Mouse (Mus musculus): Measurements from ENCODE around the gene Aipl1. TPM values are rescaled to one million over a fixed set of nuclear protein-coding genes. Genes with fewer than 3 reads are reported as not detected.

Aipl1 gene
- polyA plus RNA-seq, 1 experiment from 2014 or later, result 0.18 TPM

DNA sequence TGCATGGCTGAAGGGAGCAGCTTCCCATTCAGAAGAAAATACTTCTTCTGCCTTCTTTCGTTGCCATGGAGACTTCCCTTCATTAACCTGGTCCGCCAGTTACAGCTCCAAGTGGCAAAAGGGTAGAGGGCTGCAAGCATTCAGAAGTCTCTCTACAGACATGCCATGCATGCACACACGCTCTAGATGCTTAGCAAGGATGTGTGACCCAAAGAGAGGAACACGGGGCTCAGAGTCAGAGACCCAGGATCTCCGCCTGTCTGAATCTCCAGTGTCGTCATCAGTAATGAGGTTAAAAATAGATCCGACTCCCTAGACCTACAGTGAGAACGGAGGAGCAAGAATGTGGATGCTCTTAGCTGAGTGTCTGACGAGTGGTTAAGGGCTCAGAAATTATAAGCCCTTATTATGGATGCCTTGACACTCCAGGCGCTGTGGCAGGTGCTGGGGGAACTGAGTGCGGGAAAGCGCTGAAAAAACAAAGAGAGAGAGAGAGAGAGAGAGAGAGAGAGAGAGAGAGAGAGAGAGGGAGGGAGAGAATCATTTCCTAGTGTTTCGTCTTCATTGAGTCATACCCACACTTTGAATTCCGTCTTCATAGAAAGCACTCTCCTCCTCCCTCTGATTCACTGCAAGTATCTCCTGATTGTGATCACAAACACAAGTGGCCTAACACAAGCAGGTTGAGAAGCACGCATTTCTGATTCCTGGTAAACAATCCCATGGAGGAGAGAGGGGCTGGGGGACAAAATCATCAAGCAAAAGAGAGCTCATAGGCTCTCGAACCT is 2.5 kb upstream of the Aipl1 start:
- ChIA-PET CTCF (interaction anchor here (1.2 to 6.7 kb wide), 3 partner anchors 12 to 186 kb away, joined by 3 to 59 read pairs (median 12); no protein-coding TSS in a partner anchor), POLR2A (interaction anchor here (0.6 kb wide), 1 partner anchor 176 kb away, joined by 3 read pairs; no protein-coding TSS in a partner anchor)
- ATAC-seq (no peak), DNase-seq (ENCODE audit: low read depth, low spot score) (no peak)
- no peaks in the 10 kb centered on the region for H3K27me3 ChIP-seq
- in situ Hi-C loops (cut with MboI; ENCODE audit: low pct_unique_long_range_greater_than_20kb), result loop anchor here (25.0 kb wide), 1 partner anchor 1027 kb away; the partner anchor contains the start of genes Derl2, Dhx33 and Mis12
- no peak for TF ChIP-seq CTCF (IDR thresholded peaks at IDR 0.05)

DNA sequence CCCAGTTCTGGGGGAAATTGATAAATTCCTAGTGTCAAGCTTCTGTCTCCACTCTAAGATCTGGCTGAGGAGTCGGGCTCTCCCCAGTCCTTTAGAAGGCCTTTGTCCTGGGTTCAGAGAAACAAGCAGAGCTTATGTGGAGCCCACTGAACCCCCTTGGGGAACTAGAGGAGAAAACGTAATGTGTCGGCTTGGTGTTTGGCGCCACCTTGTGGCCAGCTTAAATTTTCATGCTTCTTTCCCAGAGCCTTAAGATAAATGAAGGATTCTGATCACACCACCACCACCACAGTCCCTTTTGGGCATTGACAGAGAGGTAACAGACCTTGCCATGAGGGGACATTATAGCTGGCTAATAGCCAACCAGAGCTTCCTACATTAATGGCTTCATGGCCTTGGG is 687 bp upstream of the Aipl1 start:
- in situ Hi-C loops (cut with MboI; ENCODE audit: low pct_unique_long_range_greater_than_20kb), result loop anchor here (25.0 kb wide), 1 partner anchor 1026 kb away; the partner anchor contains the start of genes Derl2, Dhx33 and Mis12
- POLR2A ChIA-PET, result no interaction called here
- ATAC-seq, result no peak
- no peak for TF ChIP-seq CTCF (IDR thresholded peaks at IDR 0.05)
- no peaks in the 10 kb centered on the region for H3K27me3 ChIP-seq
- CTCF ChIA-PET, result interaction anchor here (2.1 to 6.7 kb wide), 4 partner anchors 9 to 14 kb away, joined by 4 to 59 read pairs (median 9); no protein-coding TSS in a partner anchor
- DNase-seq (ENCODE audit: low read depth, low spot score), result no peak

DNA sequence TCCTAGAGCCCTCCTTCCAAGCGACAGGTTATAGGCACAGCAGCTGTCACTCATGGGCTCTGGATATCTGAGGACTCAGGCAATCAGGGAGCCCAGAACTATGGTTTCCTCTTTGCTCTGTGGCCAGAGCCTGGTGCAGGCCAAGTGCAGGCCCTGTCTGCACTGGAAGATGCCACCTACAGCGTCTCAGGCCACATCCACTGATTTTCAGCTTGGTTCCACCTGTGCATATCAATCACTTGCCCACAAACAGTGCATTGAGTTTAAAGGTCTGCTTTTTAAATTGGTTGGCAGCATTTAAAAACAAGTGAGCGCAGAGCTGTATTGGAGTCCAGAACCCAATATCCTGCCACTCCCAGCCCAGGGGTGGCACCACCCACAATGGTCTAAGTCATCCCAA is 4.7 kb downstream of the Aipl1 start:
- ChIA-PET CTCF (interaction anchor here (1.2 kb wide), 1 partner anchor 9 kb away, joined by 4 read pairs; no protein-coding TSS in a partner anchor), POLR2A (no interaction called here)
- peaks cover 3% of the 10 kb centered on the region for H3K27me3 ChIP-seq
- TF ChIP-seq CTCF (IDR thresholded peaks at IDR 0.05), result no peak
- ATAC-seq (no peak), DNase-seq (ENCODE audit: low read depth, low spot score) (no peak)
- in situ Hi-C loops (cut with MboI; ENCODE audit: low pct_unique_long_range_greater_than_20kb), result loop anchor here (25.0 kb wide), 1 partner anchor 1020 kb away; the partner anchor contains the start of genes Derl2, Dhx33 and Mis12

DNA sequence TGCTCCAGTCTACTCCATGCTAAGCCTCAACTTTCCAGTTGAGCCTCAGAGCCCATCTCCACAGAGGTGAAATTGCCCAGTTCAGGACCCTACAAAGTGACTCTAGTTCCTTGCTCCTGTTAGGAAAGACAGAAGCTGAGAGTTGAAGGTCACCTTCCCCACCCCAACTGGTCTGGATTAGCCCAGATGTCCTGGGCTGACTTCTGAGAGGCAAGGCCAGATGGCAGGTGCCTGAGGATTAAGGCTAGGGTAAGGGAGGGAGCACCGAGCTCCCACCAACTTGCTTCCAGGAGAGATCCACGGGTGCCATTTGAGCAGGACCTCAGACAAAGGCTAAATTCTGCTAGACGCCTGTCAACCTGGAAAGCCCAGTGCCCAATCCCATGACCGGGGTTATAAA is 5.2 kb downstream of the Aipl1 start:
- in situ Hi-C loops (cut with MboI; ENCODE audit: low pct_unique_long_range_greater_than_20kb), result loop anchor here (25.0 kb wide), 1 partner anchor 1020 kb away; the partner anchor contains the start of genes Derl2, Dhx33 and Mis12
- ChIA-PET CTCF (interaction anchor here (1.2 kb wide), 1 partner anchor 8 kb away, joined by 4 read pairs; no protein-coding TSS in a partner anchor), POLR2A (no interaction called here)
- peaks cover 3% of the 10 kb centered on the region for H3K27me3 ChIP-seq
- DNase-seq (ENCODE audit: low read depth, low spot score) (no peak), ATAC-seq (no peak)
- no peak for TF ChIP-seq CTCF (IDR thresholded peaks at IDR 0.05)

DNA sequence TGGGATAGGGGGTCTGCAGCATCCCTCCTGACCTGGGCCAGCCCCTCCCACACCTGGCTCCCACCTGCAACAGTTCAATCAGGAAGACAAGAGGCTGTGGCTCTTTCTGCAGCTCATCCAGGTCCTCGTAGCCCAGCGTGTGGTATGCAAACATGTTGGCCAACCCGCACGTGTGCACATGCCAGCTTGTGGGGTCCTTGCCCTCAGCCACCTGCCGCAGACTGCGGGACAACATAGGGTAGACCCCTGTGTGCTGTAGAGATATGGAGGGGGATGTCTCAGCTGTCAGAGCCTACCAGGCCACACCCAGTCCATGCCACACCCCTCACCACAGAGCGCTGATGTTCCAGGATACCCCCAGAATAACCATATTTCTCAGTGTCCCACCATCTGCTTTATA is 6.0 kb downstream of the Aipl1 start:
- TF ChIP-seq CTCF (IDR thresholded peaks at IDR 0.05), result no peak
- H3K27me3 ChIP-seq, result peaks cover 3% of the 10 kb centered on the region
- CTCF ChIA-PET, result no interaction called here
- DNase-seq (ENCODE audit: low read depth, low spot score), result no peak
- no peak for ATAC-seq
- in situ Hi-C loops (cut with MboI; ENCODE audit: low pct_unique_long_range_greater_than_20kb), result loop anchor here (25.0 kb wide), 1 partner anchor 1019 kb away; the partner anchor contains the start of genes Derl2, Dhx33 and Mis12
- POLR2A ChIA-PET, result no interaction called here

DNA sequence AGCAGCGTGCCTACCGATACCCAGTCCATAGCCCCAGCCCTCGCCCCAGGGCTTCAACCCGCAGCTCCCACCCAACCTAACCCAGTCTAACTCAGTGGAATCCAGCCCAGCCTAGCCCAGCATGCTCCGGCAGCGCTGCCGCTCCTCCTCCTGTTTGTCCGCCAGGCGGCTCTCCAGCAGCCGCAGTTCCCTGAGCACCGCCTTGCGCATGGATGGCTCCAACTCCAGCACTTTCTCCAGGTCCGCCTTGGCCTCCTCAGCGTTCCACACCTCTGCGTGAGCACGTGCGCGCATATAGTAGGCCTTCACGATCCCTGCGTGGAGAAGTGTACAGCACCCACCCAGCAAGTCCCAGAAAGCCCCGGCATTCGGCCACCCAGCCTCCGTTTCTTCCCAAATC is 8.2 kb downstream of the Aipl1 start:
- ChIA-PET POLR2A (no interaction called here), CTCF (interaction anchor here (7.7 kb wide), 1 partner anchor 11 kb away, joined by 59 read pairs; the partner anchor contains the start of genes Aipl1 and Pimreg)
- DNase-seq (ENCODE audit: low read depth, low spot score) (no peak), ATAC-seq (no peak)
- H3K27me3 ChIP-seq, result peaks cover 3% of the 10 kb centered on the region
- in situ Hi-C loops (cut with MboI; ENCODE audit: low pct_unique_long_range_greater_than_20kb), result loop anchor here (10.0 to 25.0 kb wide), 2 partner anchors 174 to 1017 kb away; partner anchors contain the start of genes Derl2, Dhx33 and Mis12
- TF ChIP-seq CTCF (IDR thresholded peaks at IDR 0.05), result no peak

DNA sequence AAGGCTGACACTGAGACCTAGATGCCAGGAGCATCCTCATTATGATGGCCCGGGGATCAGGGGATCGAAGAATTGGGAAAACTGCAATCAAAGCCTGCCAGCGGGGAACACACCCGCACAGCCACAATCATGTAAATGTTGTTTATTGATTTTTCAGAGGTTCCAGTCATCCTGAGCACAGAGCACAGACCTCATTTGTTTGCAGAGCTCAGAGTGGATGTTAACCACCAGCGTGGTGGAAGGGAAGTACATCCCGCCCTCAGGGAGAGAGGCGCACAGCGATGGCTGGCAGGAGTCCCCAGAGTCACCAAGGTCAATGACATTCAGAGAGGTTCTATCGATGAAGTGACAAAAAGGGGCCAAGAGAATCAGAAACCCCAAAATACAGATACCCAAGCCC is 9.5 kb downstream of the Aipl1 start:
- no peak for TF ChIP-seq CTCF (IDR thresholded peaks at IDR 0.05)
- in situ Hi-C loops (cut with MboI; ENCODE audit: low pct_unique_long_range_greater_than_20kb), result loop anchor here (10.0 to 25.0 kb wide), 2 partner anchors 173 to 1016 kb away; partner anchors contain the start of genes Derl2, Dhx33 and Mis12
- POLR2A ChIA-PET, result no interaction called here
- no peak for ATAC-seq
- H3K27me3 ChIP-seq, result peaks cover 3% of the 10 kb centered on the region
- CTCF ChIA-PET, result interaction anchor here (7.7 kb wide), 1 partner anchor 12 kb away, joined by 59 read pairs; the partner anchor contains the start of genes Aipl1 and Pimreg
- no peak for DNase-seq (ENCODE audit: low read depth, low spot score)

DNA sequence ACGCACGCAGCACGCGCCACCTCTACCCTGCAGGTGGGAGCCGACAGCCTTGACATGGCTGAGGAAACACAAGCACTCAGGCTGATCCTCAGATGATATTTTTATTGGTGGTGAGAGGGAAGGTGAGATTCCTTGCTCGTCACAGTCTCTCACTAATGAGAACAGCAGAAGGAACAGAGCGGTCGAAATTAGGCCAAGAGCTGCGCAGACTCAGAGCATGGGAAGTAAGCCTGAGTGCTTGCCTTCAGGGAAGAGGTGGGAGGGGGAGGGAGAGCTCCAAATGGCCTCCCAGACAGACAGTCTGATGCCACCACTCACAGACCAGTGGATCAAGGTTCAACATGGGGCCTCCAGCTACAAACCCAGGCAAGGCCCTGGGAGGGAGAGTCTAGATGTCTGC is 10.8 kb downstream of the Aipl1 start:
- DNase-seq (ENCODE audit: low read depth, low spot score), result no peak
- POLR2A ChIA-PET, result no interaction called here
- in situ Hi-C loops (cut with MboI; ENCODE audit: low pct_unique_long_range_greater_than_20kb), result loop anchor here (10.0 to 25.0 kb wide), 2 partner anchors 172 to 1014 kb away; partner anchors contain the start of genes Derl2, Dhx33 and Mis12
- H3K27me3 ChIP-seq, result peaks cover 3% of the 10 kb centered on the region
- no peak for TF ChIP-seq CTCF (IDR thresholded peaks at IDR 0.05)
- ATAC-seq, result no peak
- CTCF ChIA-PET, result interaction anchor here (0.7 to 7.7 kb wide), 2 partner anchors 8 to 13 kb away, joined by 3 to 59 read pairs; partner anchors contain the start of genes Aipl1 and Pimreg

DNA sequence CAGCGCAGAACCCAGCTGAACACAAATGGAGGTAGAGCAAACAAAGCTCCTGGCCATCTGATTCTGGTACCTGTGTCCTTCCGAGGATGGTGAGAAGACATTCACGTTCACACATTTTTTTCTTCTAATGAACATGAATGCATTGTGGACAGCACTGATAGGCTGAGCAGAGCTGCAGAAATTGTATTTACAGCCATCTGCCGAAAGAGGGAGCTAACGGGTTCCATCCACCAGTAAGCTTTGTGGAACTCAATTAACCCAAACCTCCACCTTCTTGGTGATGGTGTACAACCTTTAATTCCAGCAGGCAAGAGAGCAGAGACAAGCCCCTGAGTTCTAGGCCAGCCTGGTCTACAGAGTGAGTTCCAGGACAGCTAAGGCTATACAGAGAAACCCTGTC is 11.5 kb downstream of the Aipl1 start:
- in situ Hi-C loops (cut with MboI; ENCODE audit: low pct_unique_long_range_greater_than_20kb), result loop anchor here (10.0 to 25.0 kb wide), 2 partner anchors 171 to 1014 kb away; partner anchors contain the start of genes Derl2, Dhx33 and Mis12
- TF ChIP-seq CTCF (IDR thresholded peaks at IDR 0.05), result no peak
- POLR2A ChIA-PET, result no interaction called here
- DNase-seq (ENCODE audit: low read depth, low spot score), result no peak
- H3K27me3 ChIP-seq, result peaks cover 3% of the 10 kb centered on the region
- CTCF ChIA-PET, result interaction anchor here (0.7 to 7.7 kb wide), 7 partner anchors 9 to 350 kb away, joined by 3 to 59 read pairs (median 4); partner anchors contain the start of genes Aipl1 and Pimreg
- peak; percentile 36 for ATAC-seq

DNA sequence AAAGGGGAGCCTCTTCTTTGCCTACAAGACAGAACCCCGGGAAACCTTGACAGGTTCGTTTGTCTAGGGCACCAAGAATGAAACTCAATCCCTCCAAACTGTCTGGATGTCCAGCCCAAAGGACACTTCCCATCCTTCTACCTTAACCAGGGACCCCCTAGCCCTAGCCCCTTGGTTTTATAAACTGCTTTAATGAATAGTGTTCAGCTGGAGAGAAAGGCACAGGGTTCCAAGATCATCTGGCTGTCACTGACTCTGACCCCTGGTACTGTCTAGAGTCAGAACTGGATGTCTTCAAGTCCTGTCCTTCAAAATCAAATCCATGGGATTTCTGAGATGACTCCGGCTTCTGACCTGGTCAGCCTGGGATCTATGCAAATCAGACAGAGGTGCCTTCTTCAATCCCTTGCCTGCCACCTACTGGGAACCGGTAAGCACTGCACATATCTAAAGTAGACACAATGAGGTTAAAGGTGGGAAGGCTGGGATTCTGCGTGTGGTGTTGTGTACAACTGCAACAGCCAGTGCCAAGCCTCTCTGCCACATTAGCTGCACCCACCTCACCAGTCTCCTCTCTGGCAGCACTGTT is 13.0 kb downstream of the Aipl1 start:
- DNase-seq (ENCODE audit: low read depth, low spot score) (no peak), ATAC-seq (peak; percentile 75)
- H3K27me3 ChIP-seq, result peaks cover 9% of the 10 kb centered on the region
- in situ Hi-C loops (cut with MboI; ENCODE audit: low pct_unique_long_range_greater_than_20kb), result loop anchor here (5.0 to 10.0 kb wide), 3 partner anchors 169 to 677 kb away; no protein-coding TSS in a partner anchor
- TF ChIP-seq CTCF (IDR thresholded peaks at IDR 0.05), result peak; percentile 82
- POLR2A ChIA-PET, result no interaction called here
- CTCF ChIA-PET, result interaction anchor here (0.6 to 7.7 kb wide), 13 partner anchors 8 to 1007 kb away, joined by 3 to 59 read pairs (median 4); partner anchors contain the start of genes Aipl1 and Pimreg

Measured in Patski (cell line).